Mouse (Mus musculus): ENCODE data around the gene Mpzl1.

DNA sequence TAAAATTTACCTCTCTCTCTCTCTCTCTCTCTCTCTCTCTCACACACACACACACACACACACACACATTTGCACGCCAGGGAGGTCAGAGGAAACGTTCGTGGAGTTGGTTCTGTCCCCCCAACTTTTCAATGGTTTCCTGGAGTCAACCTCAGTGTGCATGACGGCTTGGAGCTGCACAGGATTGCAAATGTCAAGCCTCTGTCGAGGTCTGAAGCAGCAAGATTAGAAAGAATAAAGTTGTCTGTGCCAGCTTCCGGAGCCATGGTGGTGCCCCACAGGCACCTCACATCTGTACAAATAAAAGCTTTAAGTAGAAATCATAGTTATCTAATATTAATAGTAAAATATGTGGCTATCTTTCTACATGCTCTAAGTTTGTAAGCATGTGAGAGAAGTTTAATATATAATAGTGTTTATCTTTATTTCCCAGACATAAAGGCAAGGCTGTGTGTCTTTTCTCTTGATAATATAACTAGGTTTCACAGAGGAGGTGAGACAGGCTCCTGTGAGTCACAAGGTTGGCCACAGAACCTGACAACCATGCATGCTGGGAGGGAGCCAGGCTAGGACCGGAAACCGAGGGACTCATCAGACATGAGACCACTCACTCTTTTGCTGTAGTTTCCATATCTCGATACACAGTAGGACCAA is 57.8 kb downstream of the Mpzl1 start:
- no peak for TF ChIP-seq CTCF (IDR thresholded peaks at IDR 0.05; ENCODE audit: control insufficient read depth, insufficient read depth, low read length)
- TF ChIP-seq POLR2A (IDR thresholded peaks at IDR 0.05; ENCODE audit: borderline replicate concordance, control insufficient read depth, low read depth, low read length) = no peak
